Mouse (Mus musculus) c-Kit-positive CD71-positive TER-119-positive erythroid progenitor cells, embryonic 14.5 days (primary cell): ENCODE results near the gene Irak3.
"Not testable (repeated sequence)": the region's sequence is repeated elsewhere in the genome, so short reads cannot be mapped to it uniquely, and the experiment has no call there.

ENCODE experiments used
- DNase-seq: peaks from one replicate; pipeline ENCODE4 v3.0.0-alpha.2; 2013; ENCODE audit warnings: low spot score

Irak3 gene

DNA sequence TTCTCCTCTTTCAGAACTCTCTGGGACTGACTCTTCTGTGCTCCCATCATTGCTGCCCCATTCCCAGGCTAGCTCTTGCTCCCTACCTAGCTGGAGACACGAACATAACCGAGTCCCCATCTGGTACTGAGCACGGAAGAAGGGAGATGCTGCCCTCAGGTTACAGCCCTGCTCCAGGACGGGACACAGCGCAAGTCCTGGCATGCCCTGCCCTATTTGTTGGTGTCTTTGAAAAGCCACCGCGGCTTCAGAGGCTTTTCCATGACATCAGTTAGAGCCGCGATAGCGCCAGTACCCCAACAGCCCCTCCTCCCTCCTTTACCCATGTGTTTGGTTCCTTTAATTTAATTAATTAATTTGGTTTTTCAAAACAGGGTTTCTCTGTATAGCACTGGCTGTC, 39.1 kb downstream of the Irak3 start:
- DNase-seq = no peak

DNA sequence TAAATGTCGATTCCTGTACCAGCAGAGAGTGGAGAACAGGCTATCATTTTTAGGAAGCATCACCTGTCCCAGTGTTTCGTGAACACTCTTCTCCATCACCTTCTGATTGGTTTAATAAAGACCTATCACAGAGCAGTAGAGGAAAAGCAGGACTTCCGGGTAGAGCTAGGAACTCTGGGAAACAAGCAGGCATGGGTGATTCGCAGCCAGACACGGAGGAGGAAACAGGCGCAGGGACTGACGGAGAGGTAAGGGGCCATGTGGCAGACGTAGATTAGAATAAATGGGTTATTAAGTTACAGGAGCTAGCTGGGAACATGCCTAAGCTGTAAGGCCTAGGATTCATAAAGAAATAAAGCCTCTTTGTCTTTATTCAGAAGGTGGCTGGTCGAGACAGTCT, 41.4 kb downstream of the Irak3 start:
- DNase-seq = no peak

DNA sequence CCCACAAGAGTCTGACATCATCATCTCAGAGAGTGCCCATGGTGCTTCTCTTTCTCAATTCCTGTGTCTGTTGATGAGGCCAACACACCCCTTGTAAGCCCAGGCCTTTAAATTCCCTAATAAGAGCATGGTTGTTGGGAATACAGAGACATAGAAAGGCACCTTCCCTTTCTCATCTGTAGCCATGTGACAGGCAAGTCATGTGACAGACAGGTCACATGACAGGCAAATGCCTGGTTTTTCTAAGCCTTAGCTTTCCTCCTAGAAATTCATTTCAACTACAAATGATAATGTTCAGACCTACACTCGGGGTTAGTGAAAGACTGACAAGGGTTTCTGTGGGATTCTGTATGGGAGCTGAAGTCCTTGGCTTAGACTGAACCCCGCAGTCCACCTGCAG, 48.0 kb downstream of the Irak3 start:
- DNase-seq = no peak

DNA sequence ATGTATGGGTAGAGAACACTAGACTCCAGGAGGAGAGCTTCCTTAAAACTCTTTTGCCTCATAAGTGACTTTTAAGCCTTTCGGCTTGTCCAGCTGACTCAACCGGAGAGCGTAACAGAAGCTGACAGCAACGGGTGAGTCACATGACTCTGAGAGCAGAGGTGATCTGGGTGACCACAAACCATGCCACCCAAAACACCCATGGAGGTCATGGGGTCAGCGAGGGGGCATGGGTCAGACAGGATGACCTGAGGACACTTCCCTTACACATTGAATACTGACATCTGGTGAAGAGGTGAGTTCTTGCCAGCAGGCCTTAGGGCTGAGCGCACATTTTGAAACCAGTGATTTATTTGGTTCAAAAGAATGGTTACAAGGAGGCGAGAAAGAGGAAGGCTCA, 50.3 kb downstream of the Irak3 start:
- no peak for DNase-seq

DNA sequence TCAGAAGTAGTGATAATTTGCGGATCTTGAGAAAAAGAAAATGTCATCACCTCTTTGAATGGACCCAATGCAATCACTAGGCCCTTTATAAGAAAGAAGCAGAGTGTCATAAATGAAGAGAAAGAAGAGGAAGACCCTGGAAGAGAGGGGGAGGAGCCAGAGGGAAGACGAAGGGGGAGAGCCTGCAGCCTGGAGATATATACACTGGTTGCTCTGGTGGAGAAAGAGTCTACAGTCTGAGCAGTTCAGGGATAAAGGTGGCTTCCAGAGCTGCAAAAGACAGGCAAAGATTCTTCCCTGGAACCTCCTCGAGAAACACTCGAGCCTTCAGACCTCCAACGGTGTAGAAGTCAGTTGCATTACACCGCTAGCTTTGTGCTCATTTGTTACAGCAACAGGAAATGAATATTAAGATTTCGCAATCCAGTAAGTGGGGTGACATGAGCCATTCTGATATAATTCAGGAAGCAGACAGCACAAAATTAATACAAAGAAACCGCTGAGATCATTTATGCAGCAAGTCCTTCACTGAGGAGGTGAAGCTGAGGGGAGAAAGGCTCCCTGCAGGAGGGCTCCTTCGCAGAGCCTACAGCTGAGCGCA, 60.9 kb downstream of the Irak3 start:
- DNase-seq = no peak

DNA sequence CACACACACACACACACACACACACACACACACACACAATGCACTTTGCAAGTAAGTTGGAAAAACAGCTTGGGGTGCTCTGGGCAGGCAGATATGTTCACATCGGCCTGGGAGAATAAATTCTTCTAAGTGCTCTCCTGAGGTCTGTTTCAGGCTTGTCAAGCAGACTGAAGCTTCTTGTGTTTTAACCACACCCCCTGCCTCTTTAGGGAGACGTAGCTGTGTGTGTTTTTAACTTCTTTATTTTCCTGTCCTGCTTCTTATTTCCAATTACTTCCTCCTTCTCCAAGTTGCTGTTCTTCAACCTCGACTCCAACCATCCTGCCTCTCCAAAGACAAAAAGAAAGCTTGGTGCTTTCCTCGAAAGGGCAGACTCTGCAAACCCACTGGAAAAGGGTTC, 61.7 kb downstream of the Irak3 start:
- DNase-seq = no peak

DNA sequence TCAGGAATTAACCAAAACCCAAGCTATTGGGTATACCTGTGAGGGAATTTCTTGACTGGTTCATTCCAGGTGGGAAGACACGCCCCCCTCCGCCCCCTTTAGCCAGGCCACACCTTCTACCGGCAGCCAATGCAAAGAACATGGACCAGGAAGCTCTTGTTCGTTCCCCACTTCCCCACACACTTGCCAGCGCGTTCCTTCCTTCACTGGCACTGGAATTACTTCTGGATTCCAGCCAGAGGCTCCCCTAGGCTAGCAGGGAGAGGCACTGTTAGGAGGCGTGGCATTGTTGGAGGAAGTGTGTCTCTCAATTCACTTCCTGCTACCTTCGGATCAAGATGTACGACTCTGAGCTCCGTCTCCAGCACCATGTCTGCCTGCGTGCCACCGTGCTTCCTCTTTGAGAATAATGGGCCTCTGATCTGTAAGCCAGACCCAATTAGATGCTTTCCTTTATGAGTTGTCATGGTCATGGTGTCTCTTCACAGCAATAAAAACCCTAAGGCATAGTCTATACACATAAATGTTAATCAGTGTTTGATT, 65.8 kb downstream of the Irak3 start:
- no peak for DNase-seq

DNA sequence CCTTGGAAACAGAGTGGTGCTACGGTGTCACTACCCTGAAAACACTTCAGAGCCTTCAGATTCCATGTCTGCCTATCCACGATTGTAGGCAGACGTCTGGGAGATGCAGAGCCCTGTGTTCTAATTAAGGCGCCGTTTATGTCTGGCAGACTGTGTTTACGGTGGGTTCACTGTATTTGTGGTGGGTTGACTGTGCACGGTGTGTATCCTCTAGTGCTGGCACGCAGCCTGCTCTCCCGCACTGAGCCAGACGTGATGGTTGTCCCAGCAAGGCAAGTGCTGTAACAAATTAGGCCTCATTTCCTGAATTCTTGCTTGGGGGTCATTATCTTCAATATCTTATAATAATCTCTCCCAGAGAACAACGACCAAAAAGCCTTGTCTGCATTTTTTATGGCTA, 68.2 kb downstream of the Irak3 start:
- DNase-seq = no peak

DNA sequence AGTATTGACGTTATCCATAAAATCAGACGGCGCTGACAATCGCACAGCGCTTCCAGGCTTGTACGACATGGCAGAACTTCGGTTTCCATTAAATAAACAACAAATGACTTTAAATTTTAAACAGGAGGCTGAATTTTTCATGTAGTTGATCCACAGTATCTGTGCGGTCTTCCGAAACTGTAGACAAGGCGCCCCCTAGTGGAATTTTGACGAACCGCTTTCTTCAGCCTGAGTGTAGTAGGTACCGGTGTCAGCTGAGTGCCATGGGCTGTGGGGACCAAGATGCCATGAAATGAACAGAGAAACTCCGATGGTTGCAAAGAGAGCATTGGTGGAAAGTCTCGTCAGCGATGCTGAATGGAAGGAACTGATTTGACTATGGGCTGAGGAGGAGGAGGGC, 71.3 kb downstream of the Irak3 start:
- DNase-seq = peak; percentile 38

DNA sequence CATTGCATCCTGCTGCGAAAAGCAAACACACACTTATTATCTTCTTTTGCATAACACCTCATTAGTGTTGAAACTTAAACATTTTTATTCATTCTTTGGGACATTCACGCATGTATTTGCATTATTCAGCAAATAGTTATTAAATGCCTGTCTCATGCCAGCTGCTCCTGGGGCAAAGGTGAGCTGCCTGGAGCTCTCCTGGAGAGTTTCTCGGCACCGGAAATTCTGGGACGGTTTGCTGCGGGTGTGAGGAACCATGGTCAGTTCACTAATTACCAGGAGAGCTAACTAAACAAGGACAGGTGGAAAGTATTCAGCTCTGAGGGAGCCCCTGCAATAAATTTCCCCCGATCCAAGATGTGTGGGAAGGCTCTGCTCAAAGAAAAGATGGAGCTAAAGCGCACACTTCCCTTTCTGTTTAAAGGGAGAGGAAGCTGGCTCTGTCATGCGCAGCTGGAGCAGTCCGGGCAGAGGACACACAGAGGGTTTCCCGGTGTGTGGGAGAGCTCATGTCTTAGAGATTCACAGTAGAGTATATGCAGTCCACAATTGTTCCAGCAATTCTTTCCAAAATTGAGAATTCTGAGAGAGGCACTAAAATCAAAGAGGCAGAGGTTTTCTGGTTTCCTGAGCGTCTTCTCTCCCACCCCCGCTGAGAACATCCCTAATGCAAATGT, 73.2 kb downstream of the Irak3 start:
- DNase-seq = no peak

DNA sequence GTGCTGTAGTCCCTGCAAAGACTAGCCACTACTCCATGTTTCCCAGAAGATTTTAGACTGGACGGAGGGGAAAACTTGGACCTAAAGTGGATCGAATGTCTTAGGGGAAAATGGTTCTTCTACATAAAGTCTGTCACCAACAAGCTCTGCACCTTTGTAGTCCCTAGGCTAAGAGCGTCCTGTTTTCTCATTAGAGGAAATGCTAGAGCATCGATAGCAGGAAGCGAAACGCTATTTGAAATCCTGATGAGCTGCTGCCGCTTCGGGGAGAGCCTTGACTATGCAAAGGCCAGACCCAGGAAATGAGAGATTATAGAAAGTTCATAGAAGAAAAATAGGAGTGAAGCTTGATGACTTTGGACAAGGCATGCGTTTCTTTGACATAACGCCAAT, 76.5 kb downstream of the Irak3 start:
- DNase-seq = no peak

DNA sequence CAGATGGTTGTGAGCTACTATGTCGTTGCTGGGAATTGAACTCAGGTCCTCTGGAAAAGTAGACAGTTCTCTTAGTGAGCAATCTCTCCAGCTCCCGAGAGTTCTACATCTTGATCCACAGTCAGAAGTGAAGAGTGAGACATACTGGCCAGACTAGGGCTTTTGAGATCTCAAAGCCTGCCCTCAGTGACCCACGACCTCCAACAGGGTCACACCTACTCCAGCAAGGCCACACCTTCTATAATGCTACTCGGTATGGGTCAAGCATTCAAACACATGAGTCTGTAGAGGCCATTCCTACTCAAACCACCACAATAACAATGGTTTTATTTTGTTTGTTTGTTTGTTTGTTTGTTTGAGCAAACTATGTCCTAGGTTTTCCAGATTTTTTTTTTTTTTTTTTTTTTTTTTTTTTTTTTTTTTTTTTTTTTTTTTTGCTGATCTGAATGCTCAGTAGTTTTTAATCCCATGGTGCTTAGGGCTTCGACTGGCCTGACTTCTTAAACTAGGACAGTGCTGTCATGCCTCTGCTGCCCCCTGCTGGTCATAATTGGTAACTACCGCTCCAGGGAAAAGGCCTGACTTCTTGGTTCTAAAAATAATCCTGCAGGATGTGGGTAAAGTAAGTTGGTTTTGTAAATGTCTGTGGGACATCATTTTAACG, 77.0 kb downstream of the Irak3 start:
- DNase-seq = peak; percentile 67

DNA sequence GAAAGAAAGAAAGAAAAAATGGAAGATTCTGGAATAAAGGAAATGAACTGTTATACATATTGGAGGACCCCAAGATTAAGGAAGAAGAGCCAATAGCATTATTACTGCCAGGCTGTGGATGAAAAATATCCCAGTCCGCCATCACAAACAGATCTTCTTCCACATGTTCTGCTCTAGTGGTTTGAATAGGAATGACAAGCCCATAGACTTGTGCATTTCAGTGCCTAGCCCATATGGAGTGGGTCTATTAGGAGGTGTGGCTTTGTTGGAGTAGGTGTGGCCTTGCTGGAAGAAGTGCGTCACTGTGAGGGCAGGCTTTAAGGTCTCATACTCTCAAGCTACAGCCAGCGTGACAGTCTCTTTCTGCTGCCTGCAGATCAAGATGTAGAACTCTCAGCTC, 78.2 kb downstream of the Irak3 start:
- DNase-seq = no peak

DNA sequence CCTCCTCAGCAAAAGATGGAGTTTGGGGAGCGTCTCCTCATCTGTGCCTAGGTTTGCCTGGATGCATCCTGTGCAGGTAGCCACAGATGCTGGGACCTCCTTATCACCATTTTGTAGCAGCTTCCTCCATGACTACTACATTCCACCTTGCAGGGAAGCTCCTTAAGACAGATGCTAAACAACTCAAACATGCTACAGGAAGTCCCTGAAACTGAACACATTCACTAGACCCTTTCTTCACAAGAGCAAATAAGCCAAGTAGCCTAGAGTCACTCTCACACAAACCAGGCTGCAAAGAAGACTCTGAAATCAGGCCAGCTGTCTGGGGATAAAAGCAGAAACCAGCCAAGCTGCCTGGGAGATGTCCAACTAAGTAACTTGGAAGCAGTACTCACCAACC, 86.7 kb downstream of the Irak3 start:
- no peak for DNase-seq

DNA sequence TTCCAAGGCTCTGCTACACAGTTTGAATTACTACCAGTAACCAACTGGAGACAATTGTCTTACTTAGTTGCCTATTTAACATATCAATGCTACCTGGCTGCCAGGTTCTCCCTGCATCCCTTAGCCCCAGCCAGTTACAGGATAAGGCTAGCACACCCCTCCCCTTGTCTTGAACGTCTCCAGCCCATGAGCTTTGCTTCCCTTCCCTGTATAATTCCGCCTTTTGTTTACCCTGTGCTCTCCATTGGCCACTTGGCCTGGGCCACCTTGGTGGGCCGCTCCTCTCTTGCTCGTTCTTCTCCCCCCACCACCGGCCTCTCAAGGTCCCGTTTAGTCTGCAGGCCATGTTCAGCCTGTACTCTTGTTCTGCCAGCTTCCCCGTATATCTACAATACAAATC, 87.4 kb downstream of the Irak3 start:
- no peak for DNase-seq

DNA sequence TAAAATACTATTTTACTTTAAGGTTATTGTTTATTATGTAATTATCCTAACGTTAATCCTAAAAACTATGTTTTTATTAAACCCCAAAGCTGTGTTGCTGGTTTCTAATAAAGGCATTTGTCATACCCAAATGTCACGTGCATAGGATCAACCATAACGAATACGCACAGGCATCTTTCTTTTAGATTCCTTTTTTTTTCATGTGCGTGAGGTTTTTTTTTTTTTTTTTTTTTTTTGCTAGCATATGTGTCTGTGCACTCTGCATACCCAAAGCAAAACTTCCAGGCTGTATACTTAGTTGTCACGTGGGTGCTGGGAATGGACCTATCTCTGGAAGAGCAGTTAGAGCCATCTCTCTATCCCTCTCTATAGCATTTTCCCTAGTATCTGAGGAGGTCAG, 88.0 kb downstream of the Irak3 start:
- DNase-seq = no peak

DNA sequence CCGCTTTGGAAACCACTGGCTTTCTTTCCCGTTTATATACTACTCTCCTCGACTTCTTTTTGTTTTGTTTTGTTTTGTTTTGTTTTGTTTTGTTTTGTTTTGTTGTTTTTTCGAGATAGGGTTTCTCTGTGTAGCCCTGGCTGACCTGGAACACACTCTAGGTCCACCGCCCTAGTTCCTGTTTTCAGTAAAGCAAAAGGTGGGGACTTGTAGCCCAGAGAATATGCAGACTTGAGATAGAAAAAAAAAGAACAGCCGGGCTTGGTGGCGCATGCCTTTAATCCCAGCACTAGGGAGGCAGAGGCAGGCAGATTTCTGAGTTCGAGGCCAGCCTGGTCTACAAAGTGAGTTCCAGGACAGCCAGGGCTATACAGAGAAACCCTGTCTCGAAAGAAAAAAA, 88.4 kb downstream of the Irak3 start:
- DNase-seq = not testable (repeated sequence)

DNA sequence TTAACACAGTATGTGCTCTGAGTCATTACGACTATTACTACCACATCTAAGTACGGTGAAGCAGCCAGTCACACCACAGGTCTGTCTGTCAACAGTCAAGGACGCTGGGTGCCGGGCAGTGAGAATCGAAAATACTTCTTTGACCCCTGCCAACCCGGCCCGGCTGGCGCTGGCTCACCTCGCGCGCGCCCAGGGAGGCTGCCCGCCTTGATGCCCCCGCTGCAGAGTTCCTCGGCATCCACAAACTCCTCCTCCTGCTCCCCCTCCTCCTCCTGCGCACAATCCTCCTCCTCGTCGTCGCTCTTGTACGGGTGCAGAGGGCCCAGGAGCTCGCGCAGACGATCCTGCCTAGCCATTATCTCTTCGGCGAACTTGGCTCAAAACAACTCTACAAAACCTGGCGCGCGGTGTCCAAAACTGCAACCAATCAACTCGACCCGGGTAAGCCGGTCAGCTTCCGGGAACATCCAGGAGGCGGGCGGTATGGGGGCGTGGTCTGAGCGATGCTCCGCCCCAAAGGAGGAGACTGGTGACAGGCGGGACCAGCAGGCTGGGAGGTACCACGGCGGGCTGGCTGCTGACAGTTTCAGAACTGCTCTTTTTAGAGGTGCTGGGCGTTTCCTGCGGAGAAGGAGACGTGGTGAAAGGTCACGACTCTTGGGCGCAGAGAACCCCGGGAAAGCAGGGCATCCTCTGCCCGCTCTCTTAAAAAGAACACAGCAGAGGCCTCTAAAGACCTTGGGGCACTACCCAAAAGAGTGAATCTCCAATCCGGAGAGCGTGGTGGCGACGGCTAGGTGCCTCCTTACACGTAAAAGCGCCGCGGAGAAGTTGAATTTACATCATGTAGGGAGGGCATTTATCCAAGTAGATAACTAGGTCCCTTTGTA, 89.2 kb downstream of the Irak3 start, which contains the start of gene Helb:
Gene Helb (minus strand): TSS at position 481 of the 890 bp plus-strand sequence.
- peak; percentile 98 for DNase-seq

DNA sequence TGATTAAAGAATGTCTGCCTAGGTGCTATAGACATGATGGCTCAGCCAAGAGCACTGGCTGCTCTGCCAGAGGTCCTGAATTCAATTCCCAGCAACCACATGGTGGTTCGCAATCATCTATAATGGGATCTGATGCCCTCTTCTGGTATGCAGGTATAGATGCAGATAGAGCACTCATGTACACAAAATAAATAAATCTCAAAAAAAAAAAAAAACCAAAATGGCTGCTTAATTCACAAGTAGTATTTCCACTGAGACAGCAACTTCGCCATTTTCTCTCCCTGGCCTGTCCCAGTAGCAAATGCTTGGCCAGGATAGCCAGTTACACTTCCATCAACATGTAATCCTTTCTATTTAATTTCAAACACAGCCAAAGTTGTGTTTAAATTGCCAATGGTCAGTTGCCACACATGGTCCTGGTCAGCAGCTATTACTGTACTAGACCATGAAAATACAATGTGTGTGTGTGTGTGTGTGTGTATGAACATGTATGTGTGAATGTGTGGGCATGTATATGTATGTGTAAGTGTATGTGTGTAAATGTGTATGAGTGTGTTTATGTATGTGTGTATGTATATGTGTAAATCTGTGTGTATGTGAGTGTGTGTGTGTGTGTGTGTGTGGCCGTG, 90.1 kb downstream of the Irak3 start:
- DNase-seq = no peak

DNA sequence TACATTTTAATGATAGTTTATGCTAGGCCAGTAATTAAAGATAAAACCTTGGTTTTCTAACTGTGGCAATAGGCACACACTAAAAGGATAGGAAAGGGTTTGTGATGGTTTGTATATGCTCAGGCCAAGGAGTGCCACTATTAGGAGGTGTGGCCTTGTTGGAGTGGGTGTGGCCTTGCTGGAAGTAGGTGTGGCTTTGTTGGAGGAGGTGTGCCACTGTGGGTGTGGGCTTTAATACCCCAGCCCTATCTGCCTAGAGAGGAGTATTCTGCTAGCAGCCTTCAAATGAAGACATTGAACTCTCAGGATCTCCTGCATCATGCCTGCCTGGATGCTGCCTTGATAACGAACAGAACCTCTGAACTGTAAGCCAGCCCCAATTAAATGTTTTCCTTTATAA, 101.1 kb downstream of the Irak3 start:
- DNase-seq = no peak

DNA sequence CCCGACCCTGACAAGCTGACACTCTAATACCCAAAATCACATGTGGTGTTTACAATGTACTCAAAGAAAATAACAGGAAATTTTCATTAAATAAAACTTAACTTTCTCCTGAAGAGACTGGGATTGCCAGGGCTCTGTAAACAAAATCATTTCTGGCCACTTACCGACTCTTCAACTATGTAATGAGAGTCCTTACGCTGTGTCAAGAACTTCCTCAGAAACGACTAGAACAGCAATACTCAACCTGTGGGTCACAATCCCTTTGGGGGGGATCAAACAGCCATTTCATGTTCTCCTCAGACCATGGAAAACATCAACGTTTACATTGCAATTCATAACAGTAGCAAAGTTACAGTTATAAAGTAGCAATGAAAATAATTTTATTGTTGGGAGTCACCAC, 104.4 kb downstream of the Irak3 start:
- no peak for DNase-seq

DNA sequence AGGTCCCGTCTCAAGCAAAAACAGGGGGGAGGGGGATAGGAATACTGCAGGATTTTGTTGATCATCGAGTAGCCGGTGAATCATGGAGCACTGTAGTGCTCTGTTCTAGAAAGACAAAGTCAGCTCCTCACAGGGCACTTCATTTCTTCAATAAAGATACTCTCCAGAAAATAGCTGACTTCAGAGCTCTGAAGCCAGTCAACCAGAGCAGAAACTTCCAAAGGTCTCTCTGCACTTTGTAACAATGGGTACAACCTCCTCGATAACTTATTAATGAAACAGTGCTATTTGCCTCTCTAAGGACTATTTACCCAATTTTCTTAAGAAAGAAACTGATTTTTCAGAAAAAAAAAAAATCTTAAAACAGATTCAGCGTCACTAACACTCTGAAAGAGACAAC, 106.2 kb downstream of the Irak3 start:
- no peak for DNase-seq
